Mouse (Mus musculus) c-Kit-positive CD71-positive TER-119-negative erythroid progenitor cells, embryonic 14.5 days (primary cell): ENCODE measurements around the gene Traf3ip1.
"Not testable (repeated sequence)": the region's sequence is repeated elsewhere in the genome, so short reads cannot be mapped to it uniquely, and the experiment has no call there.

Source experiments
- DNase-seq: peaks from one replicate; pipeline ENCODE4 v3.0.0-alpha.2; 2013; ENCODE audit warnings: low read depth

Gene Traf3ip1

GRCm38 (mm10) chr1:91465244-91465643 lies 29.2 kb upstream of the Traf3ip1 start:
- no peak for DNase-seq

GRCm38 (mm10) chr1:91466186-91466585 lies 28.3 kb upstream of the Traf3ip1 start:
- DNase-seq: no peak

GRCm38 (mm10) chr1:91469888-91470419 lies 24.5 kb upstream of the Traf3ip1 start:
- no peak for DNase-seq

GRCm38 (mm10) chr1:91478145-91478544 lies 16.3 kb upstream of the Traf3ip1 start:
- not testable (repeated sequence) for DNase-seq

GRCm38 (mm10) chr1:91478958-91479357 lies 15.5 kb upstream of the Traf3ip1 start:
- no peak for DNase-seq

- DNase-seq: no peak
These were observed 11.7 kb upstream of the Traf3ip1 start for GRCm38 (mm10) chr1:91482616-91483211.

- DNase-seq: peak; percentile 67
These were observed 11.0 kb upstream of the Traf3ip1 start for GRCm38 (mm10) chr1:91483304-91484010.

- no peak for DNase-seq
These were observed 10.5 kb upstream of the Traf3ip1 start for GRCm38 (mm10) chr1:91484011-91484346.

GRCm38 (mm10) chr1:91485422-91485821 lies 9.0 kb upstream of the Traf3ip1 start:
- no peak for DNase-seq

GRCm38 (mm10) chr1:91486165-91486564 lies 8.3 kb upstream of the Traf3ip1 start:
- no peak for DNase-seq

- no peak for DNase-seq
These were observed 4.1 kb upstream of the Traf3ip1 start for GRCm38 (mm10) chr1:91490322-91490721.

GRCm38 (mm10) chr1:91492740-91493139 lies 1.7 kb upstream of the Traf3ip1 start:
- no peak for DNase-seq

- DNase-seq: no peak
These were observed 509 bp upstream of the Traf3ip1 start for GRCm38 (mm10) chr1:91493938-91494337.

GRCm38 (mm10) chr1:91495321-91495720 lies 874 bp downstream of the Traf3ip1 start:
- no peak for DNase-seq

- no peak for DNase-seq
These were observed 4.1 kb downstream of the Traf3ip1 start for GRCm38 (mm10) chr1:91498579-91498978.

GRCm38 (mm10) chr1:91504615-91505014 lies 10.2 kb downstream of the Traf3ip1 start:
- no peak for DNase-seq

- no peak for DNase-seq
These were observed 20.5 kb downstream of the Traf3ip1 start for GRCm38 (mm10) chr1:91514916-91515315.

GRCm38 (mm10) chr1:91515642-91516041 lies 21.2 kb downstream of the Traf3ip1 start:
- DNase-seq: no peak

- no peak for DNase-seq
These were observed 29.3 kb downstream of the Traf3ip1 start for GRCm38 (mm10) chr1:91523759-91524158.

- no peak for DNase-seq
These were observed 31.4 kb downstream of the Traf3ip1 start for GRCm38 (mm10) chr1:91525838-91526237.

- DNase-seq: no peak
These were observed 35.7 kb downstream of the Traf3ip1 start for GRCm38 (mm10) chr1:91530166-91530565.

- DNase-seq: no peak
These were observed 37.8 kb downstream of the Traf3ip1 start for GRCm38 (mm10) chr1:91532243-91532642.

GRCm38 (mm10) chr1:91532892-91533291 lies 38.4 kb downstream of the Traf3ip1 start:
- DNase-seq: no peak

GRCm38 (mm10) chr1:91533483-91533882 lies 39.0 kb downstream of the Traf3ip1 start:
- peak; percentile 73 for DNase-seq
